Mouse (Mus musculus) embryonic facial prominence, embryonic 11.5 days (tissue): ENCODE data around the gene Rbm15b. TPM values are rescaled to one million over a fixed set of nuclear protein-coding genes. Genes with fewer than 3 reads are reported as not detected.

Source experiments
- ATAC-seq: fragments of 200-750 bp; cut with Nextera tagmentation; replicated peaks from 2 replicates; pipeline ENCODE4 v1.8.0; 2017; ENCODE audit warnings: low read depth; ENCODE audit not compliant: insufficient number of reproducible peaks, low FRiP score, low TSS enrichment
- DNase-seq: peaks from one replicate; pipeline ENCODE4 v3.0.0-alpha.2; 2015; ENCODE audit warnings: low spot score
- H3K27ac ChIP-seq: fragments of 300-500 bp; sonication (generic); replicated peaks from 2 replicates; pipeline ENCODE4 v1.5.1; 2014; ENCODE audit warnings: mild to moderate bottlenecking, low read depth, low read length, control low read depth
- H3K27me3 ChIP-seq: fragments of 300-500 bp; sonication (generic); 2 replicates; pipeline ENCODE4 v1.6.1; 2014; ENCODE audit warnings: mild to moderate bottlenecking, low read length, moderate library complexity, mixed read lengths; ENCODE audit not compliant: control insufficient read depth, insufficient read depth
- H3K36me3 ChIP-seq: fragments of 300-500 bp; sonication (generic); replicated peaks from 2 replicates; pipeline ENCODE4 v1.6.1; 2014; ENCODE audit warnings: low read depth, mild to moderate bottlenecking, low read length, moderate library complexity, mixed read lengths; ENCODE audit not compliant: control insufficient read depth, insufficient read depth
- H3K4me1 ChIP-seq: fragments of 300-500 bp; sonication (generic); 2 replicates; pipeline ENCODE4 v1.6.1; 2014; ENCODE audit warnings: low read length, mixed read lengths; ENCODE audit not compliant: control insufficient read depth, insufficient read depth
- H3K4me2 ChIP-seq: fragments of 300-500 bp; sonication (generic); 2 replicates; pipeline ENCODE4 v1.6.1; 2014; ENCODE audit warnings: low read depth, mild to moderate bottlenecking, control low read depth, low read length, moderate library complexity
- H3K4me3 ChIP-seq: fragments of 300-500 bp; sonication (generic); 2 replicates; pipeline ENCODE4 v1.5.1; 2014; ENCODE audit warnings: low read depth, low read length, control low read depth
- H3K9ac ChIP-seq: fragments of 300-500 bp; sonication (generic); replicated peaks from 2 replicates; pipeline ENCODE4 v1.6.1; 2014; ENCODE audit warnings: mild to moderate bottlenecking, control low read depth, low read length
- H3K9me3 ChIP-seq: fragments of 300-500 bp; sonication (generic); replicated peaks from 2 replicates; pipeline ENCODE4 v1.6.1; 2016; ENCODE audit warnings: mild to moderate bottlenecking, low read length, inconsistent platforms, mixed read lengths; ENCODE audit not compliant: control insufficient read depth
- WGBS: fragments of 180-500 bp; shearing (Covaris S2); extraction: QIAGEN DNeasy Blood & Tissue Kit; methylation state at CpG from one replicate; pipeline ENCODE4 v1.1.7; 2014; 5-methylcytosine and 5-hydroxymethylcytosine counted together
- polyA plus RNA-seq: library from polyadenylated mRNA; unstranded; fragments of >200 nt; fragmentation: Nextera tagmentation; extraction: Ambion mirVana; gene quantifications from 2 replicates; pipeline ENCODE4 v1.2.1, GENCODE M21; 2014

Rbm15b gene
- polyA plus RNA-seq, 1 experiment from 2014 or later: 23.2 TPM

- 62% methylated on average over 8 of the region's 8 CpGs for WGBS
These were observed 3.4 kb upstream of the Rbm15b start for GRCm38 (mm10) chr9:106890496-106891240.

GRCm38 (mm10) chr9:106889321-106889720 is 2.1 kb upstream of the Rbm15b start:
- WGBS: 88% methylated on average over 9 of the region's 9 CpGs
- Histone ChIP-seq H3K9ac (no peak overlapping the region), H3K9me3 (no peaks in the 10 kb centered on the region), H3K4me2 (no peak overlapping the region), H3K27ac (no peak overlapping the region), H3K4me3 (no peak overlapping the region), H3K4me1 (peaks cover 7% of the 10 kb centered on the region; the same call in 1 of the 2 replicates), H3K36me3 (peaks cover 7% of the 10 kb centered on the region; the same call in 1 of the 2 replicates), H3K27me3 (no peaks in the 10 kb centered on the region)
- no peak for DNase-seq
- no peak for ATAC-seq

More at GRCm38 (mm10) chr9:106890496-106891240, 3.4 kb upstream of the Rbm15b start:
- Histone ChIP-seq H3K27me3 (no peaks in the 10 kb centered on the region), H3K4me1 (no peaks in the 10 kb centered on the region; the same call in 1 of the 2 replicates), H3K9me3 (no peaks in the 10 kb centered on the region), H3K4me3 (peak overlapping the region; percentile 74), H3K4me2 (peak overlapping the region; percentile 61), H3K9ac (peak overlapping the region; percentile 87), H3K27ac (no peak overlapping the region), H3K36me3 (peaks cover 4% of the 10 kb centered on the region; the same call in 1 of the 2 replicates)
- DNase-seq (no peak), ATAC-seq (no peak)

GRCm38 (mm10) chr9:106888346-106888745 is 1.1 kb upstream of the Rbm15b start:
- no peak overlapping the region for H3K4me3 ChIP-seq
- no peaks in the 10 kb centered on the region for H3K9me3 ChIP-seq
- no peak overlapping the region for H3K4me2 ChIP-seq
- peaks cover 8% of the 10 kb centered on the region for H3K36me3 ChIP-seq
- H3K27ac ChIP-seq: no peak overlapping the region
- DNase-seq (no peak), ATAC-seq (no peak)
- no peaks in the 10 kb centered on the region for H3K27me3 ChIP-seq
- WGBS: 97% methylated on average over 3 of the region's 3 CpGs
- peaks cover 7% of the 10 kb centered on the region for H3K4me1 ChIP-seq
- H3K9ac ChIP-seq: no peak overlapping the region

GRCm38 (mm10) chr9:106885901-106886731 is 1.1 kb downstream of the Rbm15b start:
- peak overlapping the region; percentile 88 for H3K27ac ChIP-seq
- H3K36me3 ChIP-seq: peaks cover 10% of the 10 kb centered on the region
- under 1% methylated on average over 90 of the region's 107 CpGs for WGBS
- peaks cover 7% of the 10 kb centered on the region for H3K4me1 ChIP-seq
- peak overlapping the region; percentile 72 for H3K4me3 ChIP-seq
- DNase-seq: peak; percentile 33
- ATAC-seq: no peak
- no peaks in the 10 kb centered on the region for H3K27me3 ChIP-seq
- H3K4me2 ChIP-seq: peak overlapping the region; percentile 90
- peak overlapping the region; percentile 97 for H3K9ac ChIP-seq
- no peaks in the 10 kb centered on the region for H3K9me3 ChIP-seq

GRCm38 (mm10) chr9:106884996-106885900 is 2.0 kb downstream of the Rbm15b start:
- Histone ChIP-seq H3K36me3 (peaks cover 10% of the 10 kb centered on the region), H3K27ac (no peak overlapping the region), H3K4me1 (peaks cover 7% of the 10 kb centered on the region), H3K4me3 (peak overlapping the region; percentile 72), H3K4me2 (peak overlapping the region; percentile 90), H3K9me3 (no peaks in the 10 kb centered on the region), H3K27me3 (no peaks in the 10 kb centered on the region), H3K9ac (peak overlapping the region; percentile 97)
- 19% methylated on average over 44 of the region's 44 CpGs for WGBS
- ATAC-seq: no peak; the same call in 1 of the 2 replicates
- peak; percentile 35 for DNase-seq

GRCm38 (mm10) chr9:106884306-106884705 is 2.9 kb downstream of the Rbm15b start:
- DNase-seq: peak; percentile 36
- no peak for ATAC-seq
- Histone ChIP-seq H3K9ac (peak overlapping the region; percentile 97), H3K27ac (no peak overlapping the region), H3K4me1 (peaks cover 7% of the 10 kb centered on the region), H3K4me3 (peak overlapping the region; percentile 72), H3K36me3 (peaks cover 10% of the 10 kb centered on the region), H3K27me3 (no peaks in the 10 kb centered on the region), H3K9me3 (no peaks in the 10 kb centered on the region), H3K4me2 (peak overlapping the region; percentile 90)
- 29% methylated on average over 16 of the region's 16 CpGs for WGBS

- 0 out of 2 replicates have a peak overlapping the region, but pooled peaks have one; percentile 6 for H3K4me3 ChIP-seq
- 85% methylated on average over 3 of the region's 3 CpGs for WGBS
- H3K4me2 ChIP-seq: peak overlapping the region; percentile 19; the same call in 1 of the 2 replicates
- no peaks in the 10 kb centered on the region for H3K27me3 ChIP-seq
- H3K9ac ChIP-seq: peak overlapping the region; percentile 28; the same call in 1 of the 2 replicates
- ATAC-seq: no peak
- H3K27ac ChIP-seq: no peak overlapping the region
- DNase-seq: no peak
- H3K36me3 ChIP-seq: peaks cover 6% of the 10 kb centered on the region
- peaks cover 7% of the 10 kb centered on the region for H3K4me1 ChIP-seq
- H3K9me3 ChIP-seq: no peaks in the 10 kb centered on the region
These were observed 4.1 kb downstream of the Rbm15b start for GRCm38 (mm10) chr9:106883085-106883484.
